Mouse (Mus musculus) right cerebral cortex, postnatal 10 days (tissue): ENCODE measurements around the gene Ror1.
A peak's percentile ranks its signal among the peaks of the same experiment; 100 is the strongest.

Source experiments
- DNase-seq, 2 experiments: peaks; one replicate each; pipeline ENCODE4 v3.0.0; 2021; ENCODE audit warnings: low spot score in 2 of 2

The Ror1 gene

DNA sequence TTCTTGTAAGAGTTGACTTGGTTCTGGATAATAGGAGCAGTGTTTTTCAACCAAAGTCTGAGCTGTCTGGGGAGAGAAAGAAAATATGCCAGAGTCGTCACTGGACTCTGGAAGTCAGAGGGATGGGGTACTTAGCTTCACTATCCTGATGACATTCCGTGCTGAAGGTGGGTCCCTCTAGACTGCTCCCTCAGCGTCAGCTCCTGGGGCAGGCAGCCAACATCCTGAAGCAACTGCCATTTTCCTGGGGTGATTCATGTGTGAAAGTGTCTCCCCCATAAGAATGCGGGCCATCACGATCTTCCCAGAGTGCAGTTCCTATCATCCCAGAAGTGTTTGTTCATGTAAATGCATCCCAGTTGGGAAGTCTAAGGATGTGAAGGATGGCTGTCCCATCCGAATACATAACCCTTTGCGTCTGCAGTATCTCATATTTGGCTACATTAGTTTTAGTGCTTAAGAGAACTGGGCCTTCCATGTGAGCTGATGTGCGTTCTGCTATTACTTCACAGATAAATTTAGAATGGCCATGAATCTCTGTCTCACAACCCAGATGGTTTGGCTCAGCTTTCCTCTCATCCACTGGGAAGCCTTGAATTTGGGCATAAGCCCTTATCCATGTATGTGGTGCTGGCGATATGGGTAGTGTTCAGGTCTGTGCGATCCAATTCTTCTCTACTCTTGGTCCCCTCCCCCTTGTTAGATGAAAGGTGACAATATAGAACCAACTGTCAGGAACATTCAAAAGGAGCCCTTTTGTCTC lies 216.4 kb downstream of the Ror1 start:
- DNase-seq = peak in 1 of 2 experiments; percentile 32

DNA sequence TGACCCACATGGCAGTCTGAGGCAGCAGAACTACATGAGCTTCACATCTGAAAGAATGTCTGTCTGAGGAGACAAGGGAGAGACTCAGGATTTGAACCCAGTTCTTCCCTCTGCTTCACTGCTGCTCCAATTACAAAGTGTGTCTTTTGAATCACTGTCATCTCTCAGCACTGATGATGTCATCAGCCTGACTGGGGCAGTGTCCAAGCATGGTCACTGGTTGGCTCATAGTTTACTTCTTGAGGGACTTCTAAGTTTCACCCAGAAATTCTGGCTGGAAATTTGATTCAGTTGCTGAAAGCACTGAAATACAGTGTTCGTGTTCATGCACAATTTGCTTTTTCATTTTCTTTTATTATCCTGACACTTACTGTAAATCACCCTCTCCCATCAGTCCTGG lies 219.5 kb downstream of the Ror1 start:
- no peak for DNase-seq

DNA sequence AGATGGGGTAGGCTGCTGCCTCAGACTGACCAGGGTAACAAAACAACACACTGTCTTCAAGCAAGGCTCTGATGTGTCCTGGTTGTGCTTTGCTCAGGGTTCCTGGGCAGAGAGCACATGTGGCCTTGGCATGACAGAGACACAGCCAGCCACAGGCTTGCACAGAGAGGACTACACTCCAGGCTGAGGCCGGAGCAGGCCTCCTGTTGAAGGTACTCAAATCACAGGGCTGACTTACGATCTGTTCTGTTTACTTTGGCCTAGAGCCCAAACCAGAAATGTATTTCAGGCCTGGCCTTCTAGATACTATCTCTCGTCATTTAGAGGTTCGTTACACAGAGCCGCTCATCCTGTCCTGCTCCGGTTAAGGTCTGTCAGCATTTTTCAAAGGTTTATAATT lies 226.2 kb downstream of the Ror1 start:
- no peak for DNase-seq

DNA sequence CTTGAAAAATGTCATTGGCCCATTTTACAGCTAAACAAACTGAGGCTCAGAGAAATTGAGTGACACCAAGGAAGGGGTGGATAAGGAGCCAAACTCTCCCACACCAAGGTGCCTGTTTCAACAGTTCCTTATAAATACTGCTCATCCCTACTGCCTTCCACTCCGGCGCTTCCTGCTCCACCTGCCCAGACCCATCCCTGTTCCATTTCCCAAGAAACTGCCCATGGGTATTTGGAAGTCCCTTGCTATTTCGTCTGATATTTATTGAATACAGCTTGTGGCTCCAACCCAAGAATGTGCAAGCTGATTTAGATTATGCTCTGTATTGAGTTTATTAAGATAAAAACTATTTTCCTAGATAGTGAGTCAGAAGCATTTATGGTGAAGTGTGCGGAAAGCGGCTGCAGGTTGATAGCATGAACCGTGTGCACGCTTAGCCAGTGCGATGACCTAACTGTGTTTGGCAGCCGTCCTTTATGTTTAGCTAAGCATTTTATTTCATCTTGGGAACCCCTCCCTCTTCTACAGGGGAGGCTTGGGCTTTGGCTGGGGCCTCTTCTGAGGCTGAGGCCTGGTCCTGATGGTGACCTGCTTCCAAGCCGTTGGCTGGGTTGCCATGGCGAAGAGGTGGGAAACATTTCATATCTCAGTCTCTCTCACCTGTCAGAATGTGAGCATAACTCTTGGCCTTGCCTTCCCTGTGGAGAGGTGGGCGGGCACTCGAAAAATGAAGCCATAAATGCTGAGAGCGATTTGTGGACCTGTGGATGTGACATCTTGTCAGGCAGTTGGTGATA lies 229.3 kb downstream of the Ror1 start:
- DNase-seq = no peak

DNA sequence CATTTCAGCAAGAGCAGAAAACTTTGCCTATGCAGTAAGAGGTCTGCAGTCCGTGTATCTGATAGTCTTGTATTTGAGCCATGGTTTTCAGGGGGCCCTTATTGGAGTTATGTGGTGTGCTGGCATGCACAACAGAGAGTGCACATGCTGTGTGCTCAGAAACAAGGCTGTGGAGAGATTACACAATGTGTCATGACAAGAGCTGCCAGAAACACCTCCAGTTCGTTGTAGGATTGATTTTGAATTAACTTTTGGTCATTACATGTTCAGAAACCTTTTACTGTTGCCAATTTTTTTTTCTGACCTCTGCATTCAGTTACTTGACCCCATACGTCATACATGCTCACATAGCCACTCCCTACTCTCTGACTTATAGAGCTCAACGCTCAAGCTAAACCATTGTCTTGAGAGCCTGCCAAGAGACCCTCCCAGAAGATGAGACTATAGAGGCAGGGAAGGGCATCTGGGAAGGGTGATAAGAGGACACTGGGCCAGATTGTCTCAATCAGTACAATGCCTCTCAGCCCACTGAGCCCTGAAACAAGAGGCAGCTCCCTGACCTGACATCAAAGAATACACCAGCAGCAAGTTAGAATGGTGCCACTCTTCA lies 232.9 kb downstream of the Ror1 start:
- DNase-seq = no peak

DNA sequence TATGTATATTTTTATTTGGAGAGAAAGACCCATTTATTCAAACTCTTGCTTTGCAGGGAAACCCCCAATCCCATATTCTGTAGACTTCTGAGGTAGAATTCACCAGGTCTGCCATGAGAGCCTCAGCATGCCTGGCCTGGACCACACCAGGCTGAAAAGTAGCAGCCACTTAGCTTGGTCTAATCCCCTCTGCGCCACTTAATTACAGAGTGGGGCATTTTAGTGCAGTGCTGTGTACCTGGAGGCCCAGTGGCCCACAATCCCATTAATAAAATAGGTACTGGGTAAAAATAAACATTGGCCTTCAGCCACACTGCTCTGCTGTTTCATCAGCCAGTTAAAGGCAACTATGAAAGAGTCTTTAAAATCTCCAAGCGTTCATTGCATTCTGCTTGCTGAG lies 239.6 kb downstream of the Ror1 start:
- DNase-seq = no peak

DNA sequence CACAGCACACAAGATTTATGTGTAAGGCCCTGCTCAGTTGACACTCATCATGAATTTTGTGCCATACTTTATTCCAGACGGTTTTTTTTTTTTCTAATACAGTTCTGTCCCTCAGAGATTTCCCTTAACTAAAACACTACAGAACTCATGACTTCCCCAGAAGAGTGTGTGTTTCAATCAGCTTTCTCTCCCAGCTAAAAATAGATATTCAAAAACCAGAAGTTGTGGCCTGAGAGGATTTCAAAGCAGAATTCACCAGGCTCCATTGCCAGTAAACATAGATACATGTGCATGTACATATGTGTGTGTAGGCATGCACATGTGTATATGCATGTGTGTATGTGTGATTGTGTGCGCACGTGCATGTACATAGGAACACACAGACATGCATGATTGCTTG lies 252.2 kb downstream of the Ror1 start:
- DNase-seq = no peak

DNA sequence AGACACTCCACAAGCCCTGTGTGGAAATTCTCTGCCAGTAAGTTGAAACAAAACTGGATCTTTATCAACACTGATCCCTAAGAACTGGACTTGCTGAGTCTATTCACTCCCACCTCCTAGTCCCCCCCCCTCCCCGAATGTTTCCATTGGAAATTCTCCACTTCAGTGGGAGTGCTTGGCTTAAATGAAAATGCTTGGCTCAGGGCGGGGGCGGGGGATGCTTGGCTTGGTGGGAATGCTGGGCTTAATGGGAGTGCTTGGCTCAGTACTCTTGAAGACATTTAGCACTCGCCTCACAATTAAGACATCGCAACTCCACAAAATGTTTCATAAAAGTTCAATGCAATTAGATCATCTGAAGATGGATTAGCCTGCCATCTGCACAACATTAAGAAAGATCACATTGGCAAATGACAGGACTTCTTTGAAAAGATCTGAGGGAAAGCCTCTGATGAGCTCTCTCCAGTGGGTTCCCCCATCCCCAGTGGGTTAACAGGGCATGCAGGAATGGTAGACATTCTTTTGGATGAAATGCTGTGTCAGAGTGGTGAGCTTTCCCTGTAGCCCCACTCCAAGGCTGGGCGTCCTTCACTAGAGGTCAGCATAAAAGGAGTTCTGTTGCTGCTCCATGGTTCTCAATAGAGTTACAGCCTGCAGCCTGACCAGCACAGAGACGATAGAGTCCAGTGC lies 254.7 kb downstream of the Ror1 start:
- no peak for DNase-seq

DNA sequence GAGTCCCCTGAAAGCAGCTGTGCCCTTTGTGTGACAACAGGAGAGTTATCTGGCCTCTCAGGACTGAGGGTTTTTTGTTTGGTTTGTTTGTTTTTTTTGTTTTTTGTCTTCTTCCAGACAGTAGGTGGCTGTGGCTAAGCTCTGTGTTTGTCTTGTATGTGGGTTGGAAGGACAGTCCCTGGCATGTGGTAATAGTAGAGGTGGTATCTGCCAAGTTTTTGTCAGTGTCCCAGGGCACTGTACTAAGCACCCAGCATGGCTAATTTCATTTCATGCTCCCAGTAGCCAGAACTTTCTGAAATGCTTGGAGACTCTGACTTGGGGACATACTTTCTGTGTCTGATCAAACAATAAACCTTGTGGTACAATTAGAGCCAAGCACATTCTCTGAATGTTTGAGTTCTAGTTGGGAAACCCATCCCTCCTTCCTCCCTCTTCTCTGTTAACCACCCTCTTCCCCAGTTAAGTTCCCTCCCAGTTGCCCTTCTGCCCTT lies 256.3 kb downstream of the Ror1 start:
- no peak for DNase-seq

DNA sequence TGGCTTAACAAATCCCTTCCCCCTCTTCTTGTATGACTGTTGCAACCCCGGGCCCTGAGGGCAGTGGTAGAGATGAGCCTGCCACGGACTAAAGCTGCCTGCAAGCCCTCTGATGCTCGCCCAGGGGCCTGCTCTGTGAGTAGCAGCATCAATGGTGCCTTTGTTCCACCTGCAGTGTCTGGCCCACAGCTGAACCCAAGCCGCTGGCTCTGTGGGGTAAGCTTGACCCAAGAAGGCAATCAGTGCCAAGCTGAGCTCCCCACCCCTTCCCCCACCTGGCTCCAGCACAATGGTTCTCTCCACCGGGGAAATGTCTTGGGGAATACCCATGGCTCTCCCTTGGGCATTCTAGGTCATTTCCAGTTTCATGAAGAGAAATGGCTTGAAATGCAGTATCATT lies 260.0 kb downstream of the Ror1 start:
- DNase-seq = peak; percentile 42 to 49

DNA sequence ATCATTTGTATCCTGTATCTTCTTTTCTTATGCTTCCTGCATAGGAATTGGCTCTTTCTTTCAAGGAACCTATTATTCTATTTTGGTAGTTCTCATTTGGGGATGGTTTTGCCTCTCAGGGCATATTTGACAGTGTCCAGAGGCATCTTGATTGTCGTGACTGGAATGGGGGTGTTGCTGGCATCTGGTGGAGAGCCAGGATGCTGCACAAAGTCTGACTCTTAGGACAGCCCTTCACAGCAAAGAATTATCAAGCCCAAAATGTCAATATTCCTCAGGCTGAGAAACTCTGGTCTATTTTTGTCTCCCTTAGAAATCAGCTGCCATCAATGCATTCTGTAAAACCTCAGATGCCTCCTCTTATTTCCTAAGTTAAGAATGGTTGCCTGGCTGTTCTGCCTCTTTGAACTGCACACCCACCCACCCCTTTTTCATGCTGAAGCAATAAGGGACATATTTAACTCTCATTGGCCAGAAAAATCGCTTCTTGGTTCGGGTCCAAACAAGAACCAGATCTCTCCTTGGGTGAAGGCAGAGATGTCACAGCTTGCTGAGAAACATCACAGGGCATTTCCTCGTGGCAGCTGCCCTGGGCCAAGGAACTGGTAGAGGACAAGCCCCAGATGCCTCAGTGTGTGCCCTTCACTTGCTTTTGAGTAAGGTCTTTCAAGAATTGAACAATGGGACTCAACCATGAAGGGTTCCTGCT lies 262.4 kb downstream of the Ror1 start:
- peak; percentile 32 to 42 for DNase-seq

DNA sequence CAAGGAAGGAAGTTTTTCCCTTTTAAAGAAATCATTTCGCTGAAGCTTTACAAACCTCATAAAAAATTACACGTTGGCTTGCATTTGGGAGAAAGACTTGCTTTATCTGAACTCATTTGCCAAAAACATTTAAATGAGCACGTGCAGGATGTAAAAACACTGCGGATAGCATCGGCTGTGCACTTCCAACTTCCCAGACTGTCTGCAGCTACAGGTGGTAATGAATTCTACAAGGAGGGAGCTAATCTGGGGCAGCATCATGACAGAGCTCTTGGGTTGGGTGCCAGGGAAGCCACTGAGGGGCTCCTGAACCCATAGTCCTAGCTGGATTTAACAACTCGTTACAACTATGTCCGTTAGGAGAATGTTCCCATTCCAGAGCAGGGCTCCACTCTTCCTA lies 268.1 kb downstream of the Ror1 start:
- no peak for DNase-seq

DNA sequence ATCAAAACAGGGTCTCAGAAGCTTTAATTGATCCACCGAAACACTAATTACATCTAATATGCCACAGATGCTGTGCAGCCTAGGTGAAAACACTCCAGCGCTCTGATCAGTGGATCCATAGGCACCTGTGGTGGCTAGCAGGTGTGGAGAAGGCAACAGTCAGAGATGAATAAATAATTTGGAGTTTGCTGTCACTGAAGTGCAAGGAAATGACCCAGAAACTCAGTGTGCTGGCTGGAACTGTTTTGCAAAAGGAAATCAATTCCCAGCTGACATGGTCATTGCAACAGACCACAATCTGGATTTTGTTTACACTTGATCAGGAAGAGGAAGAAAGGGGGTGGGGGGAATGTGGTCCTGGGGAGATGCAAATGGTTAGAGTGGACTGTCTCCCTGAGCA lies 273.1 kb downstream of the Ror1 start:
- DNase-seq = no peak

DNA sequence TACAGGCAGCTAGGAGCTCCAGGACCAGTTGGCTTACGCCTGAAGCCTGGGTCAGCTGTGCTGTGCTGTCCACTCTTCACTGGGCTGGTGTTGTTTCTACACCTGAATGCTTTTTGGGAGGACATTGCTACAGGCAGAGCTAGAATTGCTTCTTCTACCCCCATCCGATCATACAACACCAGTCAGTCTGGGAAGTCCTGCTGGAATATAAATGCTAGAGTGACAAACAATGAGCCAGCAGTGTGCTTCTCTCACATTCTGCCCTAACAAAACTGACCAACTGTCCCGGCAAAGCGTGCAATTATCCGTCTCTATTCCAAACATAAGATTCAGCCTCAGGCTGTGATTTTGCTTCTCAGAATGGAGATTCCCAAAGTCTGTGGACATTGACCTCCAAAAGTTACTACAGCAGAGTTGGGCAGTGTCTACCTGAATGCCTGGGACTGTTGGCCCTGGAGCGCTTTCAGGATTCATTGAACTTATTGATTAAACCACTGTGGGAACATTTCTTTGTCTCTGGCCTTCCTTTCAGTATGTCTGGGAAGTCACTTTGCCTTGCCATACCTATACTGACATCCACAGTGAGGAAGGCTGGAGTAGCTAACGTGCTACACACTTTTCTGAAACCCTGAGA lies 274.1 kb downstream of the Ror1 start:
- DNase-seq = no peak

DNA sequence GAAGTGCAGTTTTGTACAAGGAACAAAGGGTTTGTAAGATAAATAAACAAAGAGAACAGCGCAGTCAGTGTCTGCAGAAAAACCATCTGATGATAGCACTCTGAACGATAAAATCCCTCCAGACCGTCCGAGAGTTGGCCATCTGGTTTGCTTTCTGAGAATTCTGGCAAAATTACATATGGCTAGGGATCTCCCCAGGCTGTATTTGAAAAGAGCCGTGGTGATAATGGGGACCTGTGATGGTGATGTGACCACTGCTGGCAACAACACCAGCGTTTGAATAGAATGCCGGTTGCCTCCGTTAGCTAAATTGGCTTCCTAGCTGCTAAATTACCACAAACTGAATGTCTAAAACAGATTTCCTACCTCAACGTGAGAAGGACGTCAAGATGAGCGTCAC lies 277.2 kb downstream of the Ror1 start:
- DNase-seq = no peak

DNA sequence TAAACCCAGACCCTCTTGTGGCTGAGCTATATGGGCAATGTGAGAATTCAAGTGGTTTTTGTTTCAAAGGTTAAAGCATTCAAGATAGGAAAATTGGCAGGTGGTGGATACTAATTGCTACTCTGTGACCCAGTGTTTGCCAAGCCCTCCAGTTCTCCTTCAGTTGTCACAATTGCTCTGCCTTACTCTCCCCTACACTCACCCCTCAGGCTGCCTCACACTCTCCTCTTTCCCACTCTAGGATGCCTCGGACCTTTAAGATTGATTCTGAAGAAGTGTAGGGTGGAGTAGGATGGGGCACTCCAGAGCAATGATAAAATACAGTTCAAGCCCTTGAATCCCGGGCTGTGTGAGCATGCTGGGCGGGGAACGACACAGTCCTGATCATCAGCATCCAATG lies 278.2 kb downstream of the Ror1 start:
- no peak for DNase-seq

DNA sequence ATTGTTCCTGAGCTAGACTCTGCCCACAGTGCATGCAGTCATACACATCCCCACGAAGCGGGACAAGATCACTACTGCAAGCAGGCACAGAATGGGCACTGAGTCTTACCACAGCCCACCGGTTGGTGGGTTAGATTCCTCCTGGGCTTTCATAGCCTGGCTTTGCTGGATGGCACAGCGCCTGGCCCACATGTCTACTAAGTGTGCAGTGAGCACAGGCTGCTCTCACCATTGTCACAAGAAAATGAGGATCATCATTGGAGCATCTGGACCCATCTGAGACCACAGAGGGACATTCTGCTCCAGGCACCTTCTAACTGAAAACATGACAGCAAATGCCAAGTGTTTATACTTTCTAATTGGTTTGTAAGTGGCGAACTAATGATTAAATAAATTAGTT lies 279.7 kb downstream of the Ror1 start:
- no peak for DNase-seq

DNA sequence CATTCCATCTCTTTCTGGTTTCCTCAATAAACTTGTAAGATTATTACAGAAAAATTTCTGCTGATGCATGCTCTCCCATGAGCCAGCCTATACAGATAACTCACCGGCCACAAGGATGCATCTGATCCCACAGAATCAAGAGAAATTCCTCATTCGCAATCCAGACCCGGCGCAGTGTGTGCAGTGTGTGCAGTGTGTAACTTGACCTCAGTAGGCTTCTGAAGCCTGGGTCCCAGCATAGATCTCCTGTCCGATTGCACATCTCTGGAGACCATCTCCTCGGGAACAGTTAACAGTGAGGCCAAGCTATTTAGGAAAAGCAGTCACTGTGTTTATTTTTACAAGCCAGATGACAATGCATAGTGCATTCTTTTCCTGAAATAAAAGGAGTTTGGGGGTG lies 280.6 kb downstream of the Ror1 start:
- DNase-seq = no peak

DNA sequence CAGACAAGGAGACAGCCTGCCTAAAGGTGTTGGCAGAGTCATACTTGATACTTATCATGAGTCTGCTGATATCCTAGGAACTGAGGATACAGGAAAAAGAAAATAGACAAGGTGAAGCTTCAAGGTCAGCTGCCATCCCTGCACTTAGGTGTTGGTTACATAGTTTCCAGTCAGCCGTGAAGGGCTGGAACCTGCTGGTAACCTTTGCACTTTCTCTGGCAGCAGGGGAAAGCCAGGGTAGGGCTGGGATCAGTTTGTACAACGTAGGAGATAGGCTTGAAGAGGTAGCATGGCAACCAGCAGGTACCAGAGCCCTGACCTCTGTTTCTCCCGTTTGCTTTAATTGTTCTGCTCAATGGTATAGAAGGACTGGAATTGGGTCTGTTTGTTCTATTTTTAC lies 281.6 kb downstream of the Ror1 start:
- no peak for DNase-seq

DNA sequence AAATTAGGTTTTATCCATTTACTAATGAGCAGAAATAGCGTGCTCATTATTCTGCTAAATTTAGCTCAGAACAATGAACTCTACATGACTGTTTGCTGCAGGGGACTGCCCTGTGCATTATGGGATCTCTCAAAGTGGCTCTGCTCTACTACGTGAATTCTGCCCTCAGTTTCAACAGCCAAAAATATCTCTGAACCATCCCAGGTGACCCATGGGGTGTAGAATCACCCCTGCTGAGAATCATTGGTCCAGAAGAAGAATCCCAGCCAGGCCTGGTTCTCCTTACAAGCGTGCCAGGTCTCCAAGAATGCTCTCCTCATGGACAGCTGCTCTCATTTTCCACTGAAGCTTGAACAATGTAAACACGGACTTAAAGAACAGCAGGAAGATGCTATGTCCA lies 282.4 kb downstream of the Ror1 start:
- DNase-seq = no peak

DNA sequence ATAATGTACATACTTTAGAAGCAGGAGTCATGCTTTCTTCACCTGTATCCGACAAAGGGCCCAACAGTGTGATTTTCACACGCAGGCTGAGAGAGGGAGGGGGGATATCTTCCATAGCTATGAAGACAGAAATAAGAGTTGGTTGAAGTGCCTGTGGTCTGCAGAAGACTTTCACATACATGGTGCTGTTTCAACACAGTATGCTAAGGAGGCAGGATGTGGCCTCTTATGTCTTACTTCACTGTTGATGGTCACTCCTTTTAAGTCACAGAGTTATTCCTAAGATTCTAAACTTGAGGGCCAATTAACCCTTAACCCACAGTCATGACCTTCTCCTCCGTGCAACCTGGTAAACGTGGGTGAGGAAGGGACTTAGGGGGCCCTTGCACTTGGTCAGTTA lies 286.2 kb downstream of the Ror1 start:
- DNase-seq = no peak
